Mouse (Mus musculus) cerebellum, adult 18-20 months (tissue): ENCODE results near the gene Sprtn.
A peak's percentile ranks its signal among the peaks of the same experiment; 100 is the strongest.

Experiments
- DNase-seq, 2 experiments: peaks; one replicate each; pipeline ENCODE4 v3.0.0; 2021

Sprtn gene

DNA sequence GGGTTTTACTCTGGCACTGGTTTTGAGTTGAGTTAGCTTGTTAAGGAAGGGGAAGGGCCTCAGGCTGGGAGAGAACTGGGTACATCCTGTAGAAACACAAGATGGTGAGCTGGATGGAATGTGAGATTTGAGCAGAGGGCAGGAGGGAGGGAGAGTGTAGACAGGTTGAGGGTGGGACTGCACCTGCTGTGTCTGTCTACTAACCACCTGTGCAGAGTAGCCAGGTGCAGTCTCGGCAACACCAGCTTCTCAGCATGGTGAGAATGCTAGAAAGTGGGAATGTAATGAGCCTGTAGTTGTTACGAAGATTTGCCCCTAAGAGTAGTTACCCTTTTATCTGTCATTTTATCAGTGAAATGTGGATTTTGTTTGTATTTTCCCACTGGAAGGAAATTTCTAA, 7.8 kb downstream of the Sprtn start:
- DNase-seq, result no peak

DNA sequence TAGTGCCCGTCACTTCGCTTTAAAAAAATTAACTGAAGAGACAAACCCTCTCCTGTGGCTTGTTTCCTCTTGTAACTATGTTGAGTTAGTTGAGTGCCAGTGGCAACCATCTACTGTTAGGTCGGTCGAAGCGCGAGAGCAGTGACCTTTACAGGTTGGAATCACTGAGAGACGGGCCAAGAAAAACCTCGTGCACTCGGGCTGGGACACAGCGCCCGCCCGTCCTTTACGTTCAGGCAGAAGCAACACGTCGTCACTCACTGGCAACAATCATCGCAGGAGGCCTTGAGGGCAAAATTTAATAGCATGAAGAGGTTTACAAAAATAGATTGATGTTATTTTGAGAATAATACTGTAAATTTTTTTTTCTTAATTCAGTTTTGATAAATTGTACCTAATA, 12.2 kb downstream of the Sprtn start:
- peak in 1 of 2 experiments; percentile 29 for DNase-seq

DNA sequence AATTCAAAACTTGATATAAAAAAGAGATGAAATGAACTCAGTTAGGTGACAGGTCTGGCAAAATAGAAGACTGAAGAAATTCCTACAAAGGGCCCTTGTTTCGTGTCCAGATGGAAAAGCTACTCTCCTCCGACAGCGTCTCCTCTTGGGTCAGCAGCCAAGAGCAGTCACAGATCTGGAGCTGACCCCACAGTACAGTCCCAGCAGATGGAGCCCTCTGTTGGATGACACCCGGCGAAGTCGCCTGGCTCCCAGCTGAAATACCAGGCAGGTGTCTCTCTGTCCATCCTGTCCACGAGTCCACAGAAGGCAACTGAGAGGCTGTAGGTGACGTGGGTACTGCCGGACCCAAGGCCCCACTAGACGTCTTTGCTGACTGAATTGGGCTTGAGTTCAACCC, 12.7 kb downstream of the Sprtn start:
- peak; percentile 83 to 92 for DNase-seq

DNA sequence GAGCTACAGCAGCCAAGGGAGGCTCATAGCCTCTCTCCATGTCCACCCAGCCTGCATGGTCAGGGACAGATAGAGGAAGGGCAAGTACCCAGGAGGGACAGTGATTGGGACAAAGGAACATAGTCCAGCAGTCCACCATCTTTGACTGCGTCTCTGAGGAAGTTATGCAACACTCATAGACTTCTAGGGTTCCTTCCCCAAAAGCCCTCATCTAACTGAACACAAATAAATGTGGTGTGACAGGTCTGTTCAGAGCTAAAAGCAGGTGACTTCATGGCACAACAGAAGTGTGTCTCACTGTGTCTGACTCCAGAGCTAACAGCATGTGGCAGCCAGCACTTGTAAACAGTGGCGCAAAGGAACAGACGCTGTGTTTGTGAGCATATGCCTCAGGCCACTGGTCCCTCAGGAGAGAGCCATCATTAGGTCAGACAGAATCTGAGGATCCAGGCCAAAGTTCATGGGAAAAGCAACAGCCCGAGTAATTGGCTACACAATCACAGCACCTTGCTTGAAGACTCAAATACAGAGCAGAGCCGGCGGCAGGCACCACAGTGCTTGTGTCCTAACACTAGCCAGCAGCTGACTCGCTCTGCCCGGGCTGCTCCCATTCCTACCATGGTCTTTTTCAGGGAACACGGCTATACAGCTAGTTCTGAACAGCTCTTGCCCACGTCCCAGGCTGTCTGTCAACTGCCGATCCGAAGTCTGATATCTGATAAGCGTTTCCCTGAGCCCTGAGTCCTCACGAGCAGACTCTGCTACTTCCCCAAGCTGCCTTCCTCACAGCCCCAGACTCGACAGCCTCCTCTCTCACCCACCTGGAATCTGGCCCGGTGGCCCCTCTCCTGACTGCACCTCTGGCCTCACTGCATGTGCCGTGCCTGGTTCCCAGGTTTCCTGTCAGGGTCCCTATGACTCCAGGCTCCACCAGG, 14.5 kb downstream of the Sprtn start:
- DNase-seq, result peak in 1 of 2 experiments; percentile 38

DNA sequence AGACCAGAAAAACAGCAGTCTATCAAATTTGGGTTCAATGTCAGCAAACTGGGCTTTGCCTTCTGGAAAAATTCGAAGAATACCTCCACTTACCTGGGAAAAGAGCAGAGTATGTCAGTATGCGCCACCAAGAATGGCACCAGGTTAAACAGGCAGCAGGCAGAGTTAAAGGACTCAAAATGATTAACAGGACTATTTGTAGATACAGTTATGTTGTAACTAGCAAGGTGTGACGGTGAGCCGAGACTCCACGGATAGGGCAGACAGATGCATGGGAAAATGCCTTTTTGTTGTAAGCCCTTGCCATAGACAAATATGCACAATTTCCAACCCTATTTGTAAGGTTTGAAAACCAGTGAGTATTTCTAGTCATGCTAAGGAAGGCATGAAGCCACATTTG, 16.4 kb downstream of the Sprtn start:
- DNase-seq, result no peak

DNA sequence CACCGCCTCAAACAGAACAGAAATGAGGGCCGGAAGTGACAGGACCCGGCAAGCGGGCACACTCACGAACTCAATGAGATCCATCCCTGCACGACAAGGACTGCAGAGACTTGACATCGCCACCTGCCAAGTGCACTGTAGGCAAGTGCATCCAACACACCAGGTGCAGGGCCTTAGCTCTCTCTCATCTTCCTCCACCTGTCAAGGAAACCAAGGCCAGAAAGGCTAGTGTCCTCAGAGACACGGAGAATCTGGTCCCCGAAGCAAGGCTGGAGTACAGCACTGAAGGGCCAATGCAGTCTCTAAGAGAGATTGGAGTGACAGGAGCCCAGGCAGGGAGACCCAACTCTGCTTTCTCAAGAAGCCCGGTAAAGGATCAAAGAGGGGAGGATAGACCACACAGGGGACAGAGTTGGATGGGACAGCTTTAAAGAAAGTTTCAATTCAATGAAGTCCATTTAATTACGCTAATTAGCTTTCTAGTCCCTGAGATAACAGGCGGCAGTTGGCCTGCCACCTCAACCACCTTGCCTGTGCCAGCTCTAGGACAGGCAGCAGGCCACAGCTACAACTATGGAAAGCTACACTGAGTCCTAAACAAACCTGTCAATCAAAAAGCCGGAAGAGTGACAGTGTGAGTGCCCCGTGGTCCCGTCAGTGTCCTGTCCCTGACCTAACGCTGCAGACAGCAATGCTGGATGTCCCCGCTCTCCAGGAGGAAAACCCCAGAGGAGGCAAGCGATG, 20.2 kb downstream of the Sprtn start:
- DNase-seq, result peak; percentile 56 to 65

DNA sequence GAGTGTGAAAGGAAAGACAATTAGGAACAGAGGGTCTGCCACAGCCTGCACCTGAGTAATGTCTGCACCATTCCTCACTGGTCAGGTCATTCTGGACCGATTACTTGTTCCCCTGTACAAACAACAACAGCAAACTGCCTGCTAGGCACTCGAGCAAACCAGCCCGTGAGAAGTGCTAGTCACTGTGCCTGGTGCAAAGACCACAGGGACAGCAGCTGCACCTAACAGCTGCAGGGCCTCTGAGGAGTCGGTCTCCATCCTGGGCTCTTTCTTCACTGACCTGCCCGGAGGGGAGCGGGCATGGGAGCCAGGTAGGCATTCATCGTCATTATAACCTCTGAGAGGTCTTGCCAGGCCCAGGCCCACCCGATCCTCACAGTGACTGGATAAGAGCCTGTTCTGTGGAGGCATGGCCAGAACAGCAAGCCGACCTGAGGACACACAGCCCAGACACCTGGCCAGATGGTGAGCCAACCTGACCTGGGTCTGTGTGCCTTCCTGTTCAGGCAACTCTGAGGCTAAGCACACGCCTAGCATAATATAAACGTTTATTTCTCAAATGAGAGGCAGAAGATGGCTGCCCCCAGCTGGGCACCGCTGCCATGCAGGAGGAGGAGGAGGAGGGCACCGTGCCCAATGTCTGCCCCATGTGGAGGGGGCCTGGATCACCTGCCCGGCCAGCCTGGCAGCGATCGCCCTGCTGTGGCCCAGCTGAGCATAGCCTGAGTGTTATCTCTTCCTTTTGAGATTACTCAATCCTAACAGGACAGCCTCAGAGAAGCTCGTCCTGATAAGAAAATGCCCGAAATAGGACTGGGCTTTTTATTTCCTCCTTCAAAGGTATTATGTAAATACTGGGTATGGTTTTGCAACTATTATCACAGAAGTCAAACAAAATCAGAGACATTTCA, 23.9 kb downstream of the Sprtn start:
- no peak for DNase-seq

DNA sequence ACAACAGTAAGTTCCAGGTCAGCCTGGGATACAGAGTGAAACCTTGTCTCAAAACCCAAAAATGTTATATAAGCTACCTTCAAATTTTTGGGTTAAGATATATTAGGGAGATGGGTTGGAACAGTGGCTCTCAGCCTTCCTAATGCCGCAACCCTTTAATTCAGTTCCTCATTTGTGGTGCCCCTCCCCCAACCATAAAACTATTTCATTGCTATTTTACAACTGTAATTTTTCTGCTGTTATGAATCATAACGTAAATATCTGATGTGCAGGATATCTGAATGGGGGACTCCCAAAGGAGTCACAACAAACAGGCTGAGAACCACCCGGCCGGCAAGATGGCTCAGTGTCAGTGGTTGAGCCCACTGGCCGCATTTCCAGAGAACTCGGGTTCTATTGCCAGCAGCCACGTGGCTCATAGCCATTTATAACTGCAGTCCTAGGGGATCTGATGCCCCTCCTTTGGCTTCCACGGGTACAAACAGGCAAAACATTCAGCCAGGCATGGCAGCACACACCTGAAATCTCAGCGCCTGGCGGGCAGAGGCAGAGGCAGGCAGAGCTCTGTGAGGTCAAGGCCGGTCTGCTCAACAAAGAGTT, 24.9 kb downstream of the Sprtn start:
- DNase-seq, result no peak

DNA sequence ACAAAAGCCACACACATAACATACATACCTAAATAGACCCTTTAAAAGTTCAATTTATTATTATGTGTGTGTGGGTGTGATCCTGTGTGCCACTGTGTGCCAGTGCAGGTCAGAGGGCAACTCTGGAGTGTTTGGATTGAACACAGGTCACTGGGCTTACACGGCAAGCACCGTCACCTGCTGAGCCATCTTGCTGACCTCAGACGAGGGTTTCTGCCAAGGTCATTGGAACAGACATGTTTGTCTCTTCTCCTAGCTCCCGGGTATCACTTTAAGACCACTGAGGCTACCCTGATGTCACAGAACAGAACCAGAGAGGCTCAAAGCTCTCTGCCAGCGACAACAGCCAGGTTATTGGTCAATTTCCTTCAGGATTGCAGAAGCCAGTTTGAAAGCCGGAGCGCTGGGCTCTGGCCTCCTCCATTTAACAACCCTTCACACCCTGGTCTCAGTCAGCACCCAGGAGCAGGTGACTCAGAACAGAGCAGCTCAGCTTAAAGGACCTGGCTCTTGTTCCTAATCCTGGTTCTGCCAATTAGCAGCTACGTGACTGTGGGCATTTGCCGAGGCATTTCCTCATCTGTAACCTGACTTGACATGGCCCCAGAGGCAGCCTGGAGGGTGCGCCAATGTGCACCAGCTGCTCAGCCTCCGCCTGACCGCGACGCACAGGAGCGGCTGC, 26.4 kb downstream of the Sprtn start:
- peak; percentile 22 to 40 for DNase-seq

DNA sequence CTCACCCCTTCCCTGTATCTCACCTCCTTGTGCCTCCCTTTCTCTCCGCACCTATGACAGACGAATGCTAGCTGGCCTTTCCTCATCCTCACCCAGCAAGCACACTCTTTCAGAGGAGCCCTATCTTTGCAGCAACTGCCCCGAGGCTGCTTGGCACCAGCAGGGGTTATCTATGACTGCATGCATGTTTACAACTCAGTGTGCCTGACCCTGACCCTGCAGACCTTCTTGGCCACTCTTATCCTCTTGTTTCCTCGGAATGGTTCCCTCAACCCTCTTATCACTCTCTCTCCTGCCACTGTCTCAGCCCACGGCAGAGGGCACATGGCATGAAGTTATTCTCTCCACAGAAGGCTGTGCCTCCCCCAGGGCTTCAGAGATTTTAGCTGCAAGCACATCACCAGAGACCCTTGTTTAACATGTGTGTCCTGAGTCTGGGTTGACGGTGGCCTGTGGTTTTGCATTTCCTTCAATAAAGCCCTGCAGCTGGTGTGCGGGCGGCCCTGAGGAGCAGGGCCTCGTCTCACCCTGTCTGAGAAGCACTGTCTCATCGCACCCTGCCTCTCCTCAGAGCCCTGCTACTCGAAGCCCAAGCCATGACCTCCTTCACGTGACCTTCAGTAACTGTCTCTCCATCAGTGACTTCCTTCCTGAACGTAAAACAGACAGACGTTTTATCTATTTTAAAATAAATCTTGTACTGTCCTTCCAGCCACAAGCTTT, 28.0 kb downstream of the Sprtn start:
- DNase-seq, result no peak

DNA sequence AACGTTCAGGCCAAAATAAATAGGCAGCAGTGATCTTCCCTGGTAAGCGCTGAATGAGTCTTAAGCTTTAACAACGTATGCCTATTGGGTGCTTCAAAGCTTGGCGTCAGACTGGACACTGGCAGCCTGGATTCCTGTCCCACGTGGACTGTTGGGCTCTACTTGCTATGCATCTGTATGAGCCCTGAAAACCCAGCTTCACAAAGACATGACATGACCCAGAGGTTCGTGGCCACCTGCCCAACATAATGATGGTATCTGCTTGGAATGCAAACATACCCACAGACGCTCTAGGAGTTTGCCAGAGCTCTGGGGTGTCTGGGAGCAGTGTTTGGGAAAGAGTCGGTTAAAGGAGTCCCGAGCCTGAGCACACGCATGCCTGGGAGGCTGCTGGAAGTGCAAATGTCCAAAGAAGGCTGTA, 28.7 kb downstream of the Sprtn start:
- DNase-seq, result no peak

DNA sequence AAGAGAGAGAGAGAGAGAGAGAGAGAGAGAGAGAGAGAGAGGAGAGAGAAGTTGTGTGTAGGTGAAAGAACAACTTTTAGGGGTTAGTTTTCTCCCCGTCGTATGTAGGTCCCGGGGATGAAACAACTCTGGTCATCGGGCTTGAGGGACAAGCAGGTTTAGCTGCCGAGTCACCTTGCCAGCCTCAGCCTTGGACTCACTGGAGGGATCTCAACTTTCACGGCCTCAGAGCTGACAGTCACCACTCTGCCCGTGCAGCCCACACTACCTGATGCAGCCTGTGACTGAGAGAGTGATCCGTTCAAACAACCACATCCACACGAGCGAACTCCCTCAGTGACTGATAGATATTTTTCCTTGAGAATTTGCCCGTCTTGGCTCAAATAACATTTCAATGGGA, 31.3 kb downstream of the Sprtn start:
- no peak for DNase-seq

DNA sequence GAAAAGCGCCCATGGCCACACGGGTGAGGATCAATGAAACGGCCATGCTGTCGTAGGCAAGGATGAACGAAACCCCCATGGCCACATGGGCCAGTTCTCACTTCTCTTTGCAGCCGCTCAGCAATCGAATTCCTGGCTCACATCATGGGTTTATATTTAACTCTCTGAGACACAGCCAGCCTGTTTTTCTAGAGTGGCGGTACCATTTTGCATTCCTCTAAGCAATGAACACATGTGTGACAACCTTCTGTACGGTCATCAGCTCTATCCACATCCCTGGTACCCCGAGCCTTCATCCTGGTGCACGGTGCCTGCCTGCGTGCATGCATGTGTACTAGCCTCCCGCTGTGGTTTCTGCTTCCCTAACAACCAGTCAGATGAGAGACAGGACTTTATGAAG, 32.4 kb downstream of the Sprtn start:
- DNase-seq, result no peak

DNA sequence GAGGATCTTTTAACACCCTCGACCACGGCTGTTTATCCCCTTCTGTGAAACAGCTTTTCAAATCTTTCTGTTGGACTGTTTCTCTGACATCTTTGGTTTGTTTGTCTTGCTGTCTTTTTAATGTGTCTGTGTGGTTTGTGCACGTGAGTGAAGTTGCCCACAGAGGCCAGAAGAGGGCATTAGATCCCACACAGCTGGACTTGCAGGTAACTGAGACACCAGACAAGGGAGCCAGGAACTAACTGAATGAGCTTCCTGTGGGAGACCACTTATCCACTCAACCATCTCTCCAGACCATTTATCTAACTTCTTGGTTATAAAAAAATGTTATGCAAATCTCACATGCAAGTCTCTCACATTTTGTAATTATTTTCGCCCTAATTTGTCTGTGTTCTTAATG, 33.0 kb downstream of the Sprtn start:
- no peak for DNase-seq

DNA sequence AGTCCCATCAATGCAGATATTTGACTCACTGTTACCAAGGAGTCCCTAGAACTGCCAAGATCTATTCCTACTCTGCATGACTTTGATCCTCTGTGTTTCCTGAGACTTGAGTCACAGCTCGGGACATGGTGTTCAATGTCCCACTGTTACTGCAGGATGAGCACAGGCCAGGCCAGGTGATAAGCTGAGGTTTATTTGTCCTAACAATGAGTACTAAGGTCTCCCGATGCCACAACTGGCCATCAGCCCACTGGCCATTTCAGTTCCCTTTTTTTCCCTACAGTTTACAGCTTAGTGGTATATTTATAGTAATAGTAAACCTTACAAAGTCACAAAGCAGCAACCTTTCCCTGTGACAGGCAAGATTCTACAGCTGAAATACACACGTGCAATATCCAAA, 34.7 kb downstream of the Sprtn start:
- no peak for DNase-seq

DNA sequence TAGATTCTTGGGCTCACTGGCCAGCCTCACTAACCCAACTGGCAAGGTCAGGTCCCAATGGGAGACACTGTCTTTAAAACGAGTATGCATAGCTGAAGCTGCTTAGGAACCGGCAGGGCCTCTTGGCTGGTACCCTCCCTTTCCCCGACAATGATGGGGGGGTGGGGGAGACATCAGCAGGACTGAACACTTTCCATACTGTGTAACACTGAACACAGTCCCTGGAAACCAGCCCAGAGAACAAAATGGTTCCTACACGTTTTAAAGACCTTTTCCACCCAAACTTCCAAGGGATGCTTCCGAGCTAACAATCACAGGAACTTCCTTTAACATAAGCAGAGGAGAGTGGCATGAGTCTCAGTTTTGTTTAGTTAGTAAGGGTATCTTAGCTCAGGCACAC, 37.4 kb downstream of the Sprtn start:
- DNase-seq, result no peak

DNA sequence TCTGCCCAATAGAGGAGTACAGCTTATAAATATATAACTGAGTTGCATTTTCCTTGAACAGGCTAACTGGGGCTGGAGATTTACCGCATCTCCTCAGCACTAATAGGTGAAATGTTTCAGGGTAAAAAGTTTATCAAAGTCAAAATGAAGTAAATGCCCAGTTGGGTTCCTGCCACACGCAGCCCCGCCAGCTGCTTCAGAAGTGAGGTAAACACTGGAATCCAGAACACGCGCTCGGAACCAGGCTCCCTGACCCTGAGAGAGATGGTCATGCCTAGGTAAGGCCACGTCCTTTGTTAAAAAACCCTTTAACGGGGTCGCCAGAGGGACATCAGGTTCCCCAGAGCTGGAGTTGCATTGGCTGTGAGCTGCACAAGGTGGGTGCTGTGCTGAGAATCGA, 39.0 kb downstream of the Sprtn start:
- no peak for DNase-seq

DNA sequence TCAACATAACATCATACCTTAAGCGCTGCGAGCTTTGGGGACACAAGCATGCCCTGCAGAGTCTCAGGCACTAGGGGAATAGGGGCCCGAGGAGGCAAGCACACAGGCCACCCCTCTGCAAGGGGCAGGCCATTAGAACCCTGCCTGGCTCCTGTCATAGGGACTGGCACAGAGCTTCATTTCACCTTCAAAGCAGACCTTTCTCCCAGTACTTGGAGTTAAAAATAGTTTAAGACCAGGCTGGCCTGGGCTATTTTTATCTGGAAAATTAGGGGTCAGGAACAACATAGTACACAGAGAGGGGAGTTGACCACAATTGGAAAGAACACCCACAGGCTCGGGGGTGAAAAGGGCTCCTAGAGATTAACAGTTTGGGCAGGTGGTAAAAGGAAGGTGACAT, 39.6 kb downstream of the Sprtn start:
- DNase-seq, result no peak

DNA sequence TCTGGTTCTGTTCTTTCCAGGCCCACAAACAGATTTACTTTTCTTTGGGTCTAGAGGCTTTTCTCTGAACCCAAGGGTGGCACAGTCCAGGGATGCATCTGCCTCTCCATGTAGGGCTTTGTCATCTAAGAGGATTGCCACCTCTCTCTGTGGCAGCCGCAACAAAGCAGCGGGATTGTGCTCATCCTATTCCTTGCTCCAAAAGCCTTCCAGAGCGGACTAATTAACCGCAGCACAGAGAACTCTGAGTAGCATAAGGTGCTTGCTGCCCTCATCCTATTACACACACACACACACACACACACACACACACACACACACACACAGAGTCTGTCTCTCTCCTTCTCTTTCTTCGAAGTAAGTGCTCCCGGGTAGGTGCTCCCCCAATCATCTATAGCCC, 46.1 kb downstream of the Sprtn start:
- DNase-seq, result no peak

DNA sequence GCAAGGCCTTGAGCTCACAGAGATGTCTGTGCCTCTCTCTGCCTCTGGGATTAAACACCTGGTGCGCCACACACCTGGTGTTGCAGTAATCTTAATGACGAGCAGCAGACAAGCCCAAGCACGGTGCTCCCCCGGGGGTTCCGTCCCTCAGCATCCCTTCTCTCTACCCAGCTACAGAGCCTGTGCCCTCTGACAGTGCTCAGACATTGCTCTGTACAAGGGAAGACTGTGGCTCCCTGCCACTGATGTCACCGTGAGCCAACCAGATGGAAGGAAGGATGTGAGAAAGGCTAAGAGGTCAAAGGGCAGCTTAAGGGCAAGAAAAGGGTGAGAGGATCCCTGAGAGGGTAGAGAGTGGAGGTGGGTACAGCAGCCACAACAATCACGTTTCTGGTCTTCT, 46.7 kb downstream of the Sprtn start:
- DNase-seq, result no peak
